Mouse (Mus musculus): ENCODE measurements around the gene Gm6793.

- no peak for TF ChIP-seq POLR2A (IDR thresholded peaks at IDR 0.05; ENCODE audit: borderline replicate concordance, control insufficient read depth, low read depth, low read length)
- TF ChIP-seq CTCF (IDR thresholded peaks at IDR 0.05; ENCODE audit: control insufficient read depth, insufficient read depth, low read length) = no peak
Observed at GRCm38 (mm10) chr8:112061372-112061771, 46.5 kb upstream of the Gm6793 start.
